Mouse (Mus musculus) G1E (cell line): Measurements from ENCODE around the gene Unc5cl.

Source experiments
- CTCF ChIP-seq: IDR thresholded peaks from 2 replicates; pipeline ENCODE4 v1.5.1; 2012; ENCODE audit warnings: low read depth, low read length, inconsistent platforms, mixed read lengths
- GATA1 ChIP-seq: IDR thresholded peaks from 2 replicates; pipeline ENCODE4 v1.6.1; 2012; ENCODE audit warnings: borderline replicate concordance, low read length, inconsistent platforms, mixed read lengths
- POLR2AphosphoS5 ChIP-seq: IDR thresholded peaks from 2 replicates; pipeline ENCODE4 v1.6.1; 2012; ENCODE audit warnings: low read depth, low read length, inconsistent platforms; ENCODE audit not compliant: insufficient replicate concordance

- TF ChIP-seq CTCF (no peak), POLR2AphosphoS5 (no peak), GATA1 (no peak)
These were observed 103.4 kb downstream of the Unc5cl start for GRCm38 (mm10) chr17:48557823-48558715.
